Mouse (Mus musculus) right cerebral cortex, adult 18-20 months (tissue): ENCODE data around the gene Ipo9.

Experiments
- DNase-seq: peaks from one replicate; pipeline ENCODE4 v3.0.0; 2022; ENCODE audit warnings: mixed read lengths

The Ipo9 gene

GRCm38 (mm10) chr1:135367005-135367404 lies 63.3 kb downstream of the Ipo9 start:
- peak; percentile 60 for DNase-seq

- no peak for DNase-seq
Observed at GRCm38 (mm10) chr1:135366380-135366779, 63.9 kb downstream of the Ipo9 start.

GRCm38 (mm10) chr1:135363446-135363845 lies 66.9 kb downstream of the Ipo9 start:
- no peak for DNase-seq

- DNase-seq, result no peak
Observed at GRCm38 (mm10) chr1:135362115-135362514, 68.2 kb downstream of the Ipo9 start.

GRCm38 (mm10) chr1:135361491-135361890 lies 68.8 kb downstream of the Ipo9 start:
- no peak for DNase-seq

- no peak for DNase-seq
Observed at GRCm38 (mm10) chr1:135359071-135359470, 71.2 kb downstream of the Ipo9 start.

- DNase-seq, result no peak
Observed at GRCm38 (mm10) chr1:135351953-135352352, 78.3 kb downstream of the Ipo9 start.

GRCm38 (mm10) chr1:135347498-135348169 lies 82.7 kb downstream of the Ipo9 start:
- DNase-seq, result peak; percentile 52

- DNase-seq, result no peak
Observed at GRCm38 (mm10) chr1:135346891-135347290, 83.4 kb downstream of the Ipo9 start.

- DNase-seq, result no peak
Observed at GRCm38 (mm10) chr1:135344026-135344425, 86.3 kb downstream of the Ipo9 start.

GRCm38 (mm10) chr1:135341947-135342346 lies 88.4 kb downstream of the Ipo9 start:
- no peak for DNase-seq
